Mouse (Mus musculus) erythroblast, embryonic 14.5 days (primary cell): ENCODE results near the gene Lamtor3.

Source experiments
- GATA1 ChIP-seq: IDR thresholded peaks from 2 replicates; pipeline ENCODE4 v1.6.1; 2012; ENCODE audit warnings: low read length, inconsistent platforms, mixed read lengths
- TAL1 ChIP-seq: IDR thresholded peaks from 3 replicates; pipeline ENCODE4 v1.6.1; 2012; ENCODE audit warnings: low read length, inconsistent platforms, mixed read lengths

- no peak for TF ChIP-seq GATA1
- TF ChIP-seq TAL1 = no peak
Observed at GRCm38 (mm10) chr3:137954256-137954916, 36.1 kb downstream of the Lamtor3 start.
